Mouse (Mus musculus) lung, adult 2 months (tissue): ENCODE results near the gene Car10.

ENCODE experiments used
- CTCF ChIP-seq: fragments of 200-500 bp; IDR thresholded peaks from 2 replicates; pipeline ENCODE4 v1.5.1; 2011; ENCODE audit warnings: mild to moderate bottlenecking, low read length, control low read depth; ENCODE audit not compliant: insufficient read depth
- POLR2A ChIP-seq: fragments of 200-500 bp; IDR thresholded peaks from 2 replicates; pipeline ENCODE4 v1.6.1; 2011; ENCODE audit warnings: low read depth, mild to moderate bottlenecking, control low read depth, low read length, borderline replicate concordance; ENCODE audit errors: extremely low read depth

- TF ChIP-seq CTCF (no peak), POLR2A (no peak)
Observed at GRCm38 (mm10) chr11:93440466-93440865, 342.6 kb downstream of the Car10 start.
